Mouse (Mus musculus): ENCODE measurements around the gene Catsperg1. TPM values are rescaled to one million over a fixed set of nuclear protein-coding genes. Genes with fewer than 3 reads are reported as not detected.
"Not testable (repeated sequence)": the region's sequence is repeated elsewhere in the genome, so short reads cannot be mapped to it uniquely, and the experiment has no call there.

Catsperg1 gene
- polyA plus RNA-seq, 1 experiment from 2014 or later, result 0.53 TPM

- Histone ChIP-seq H3K27me3 (ENCODE audit: insufficient read depth, low read length) (no peaks in the 10 kb centered on the region), H3K9me3 (replicated peaks; ENCODE audit: low read length) (no peaks in the 10 kb centered on the region), H3K4me3 (replicated peaks; ENCODE audit: low read depth, low read length) (no peak overlapping the region), H3K27ac (no peak overlapping the region), H3K4me2 (ENCODE audit: low read length) (no peak overlapping the region), H3K9ac (ENCODE audit: low read depth, low read length) (no peak overlapping the region), H3K4me1 (replicated peaks; ENCODE audit: insufficient read depth, low read length) (no peaks in the 10 kb centered on the region), H3K36me3 (ENCODE audit: insufficient read depth, low read length) (no peaks in the 10 kb centered on the region)
- TF ChIP-seq CTCF (IDR thresholded peaks at IDR 0.05; ENCODE audit: low read depth), result no peak
- DNase-seq (ENCODE audit: low spot score) (no peak), ATAC-seq (replicated peaks; ENCODE audit: low FRiP score, low read depth) (no peak)
- WGBS, result 53% methylated on average over 15 of the region's 15 CpGs
Measured at GRCm38 (mm10) chr7:29214846-29215245, 1.0 kb upstream of the Catsperg1 start.

DNA sequence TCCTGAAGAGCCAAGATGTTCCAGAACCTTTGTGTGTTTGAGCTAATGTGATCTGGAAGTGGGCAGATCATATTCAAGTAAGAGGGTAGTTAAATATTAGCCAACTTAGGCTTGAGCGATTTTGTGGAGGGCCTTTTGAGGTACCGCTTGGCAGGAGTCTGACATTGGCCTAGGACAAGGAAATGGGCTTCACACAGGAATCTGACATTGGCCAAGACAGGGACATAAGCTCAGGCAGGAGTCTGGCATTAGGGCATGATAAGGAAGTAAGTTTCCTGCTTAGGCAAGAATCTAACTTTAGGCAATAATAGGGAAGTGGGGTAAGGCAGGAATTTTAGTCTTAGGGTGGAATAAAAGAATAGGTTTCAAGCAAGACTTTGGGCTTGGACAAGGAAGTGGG, 401 bp upstream of the Catsperg1 start:
- Histone ChIP-seq H3K27me3 (ENCODE audit: insufficient read depth, low read length) (no peaks in the 10 kb centered on the region), H3K4me1 (replicated peaks; ENCODE audit: insufficient read depth, low read length) (no peaks in the 10 kb centered on the region), H3K36me3 (ENCODE audit: insufficient read depth, low read length) (no peaks in the 10 kb centered on the region), H3K4me2 (ENCODE audit: low read length) (no peak overlapping the region), H3K4me3 (replicated peaks; ENCODE audit: low read depth, low read length) (no peak overlapping the region), H3K9me3 (replicated peaks; ENCODE audit: low read length) (no peaks in the 10 kb centered on the region), H3K9ac (ENCODE audit: low read depth, low read length) (no peak overlapping the region), H3K27ac (no peak overlapping the region)
- ATAC-seq (replicated peaks; ENCODE audit: low FRiP score, low read depth), result no peak
- 53% methylated on average over 2 of the region's 2 CpGs for WGBS
- no peak for DNase-seq (ENCODE audit: low spot score)
- TF ChIP-seq CTCF (IDR thresholded peaks at IDR 0.05; ENCODE audit: low read depth), result no peak

- 23% methylated on average over 40 of the region's 40 CpGs for WGBS
- not testable (repeated sequence) for H3K4me1 ChIP-seq (replicated peaks; ENCODE audit: insufficient read depth, low read length); H3K4me2 ChIP-seq (ENCODE audit: low read length); H3K9me3 ChIP-seq (replicated peaks; ENCODE audit: low read length); H3K36me3 ChIP-seq (ENCODE audit: insufficient read depth, low read length); H3K9ac ChIP-seq (ENCODE audit: low read depth, low read length); ATAC-seq (replicated peaks; ENCODE audit: low FRiP score, low read depth); H3K4me3 ChIP-seq (replicated peaks; ENCODE audit: low read depth, low read length); H3K27me3 ChIP-seq (ENCODE audit: insufficient read depth, low read length); DNase-seq (ENCODE audit: low spot score); H3K27ac ChIP-seq
Measured at GRCm38 (mm10) chr7:29212775-29213560, 867 bp downstream of the Catsperg1 start.

GRCm38 (mm10) chr7:29212199-29212765, 1.6 kb downstream of the Catsperg1 start:
- H3K4me3 ChIP-seq (replicated peaks; ENCODE audit: low read depth, low read length), result peak overlapping the region; percentile 33
- no peaks in the 10 kb centered on the region for H3K4me1 ChIP-seq (replicated peaks; ENCODE audit: insufficient read depth, low read length)
- no peak for TF ChIP-seq CTCF (IDR thresholded peaks at IDR 0.05; ENCODE audit: low read depth)
- DNase-seq (ENCODE audit: low spot score) (no peak), ATAC-seq (replicated peaks; ENCODE audit: low FRiP score, low read depth) (no peak)
- H3K27me3 ChIP-seq (ENCODE audit: insufficient read depth, low read length), result no peaks in the 10 kb centered on the region
- no peaks in the 10 kb centered on the region for H3K36me3 ChIP-seq (ENCODE audit: insufficient read depth, low read length)
- H3K27ac ChIP-seq, result peak overlapping the region; percentile 86; the same call in 1 of the 2 replicates
- no peaks in the 10 kb centered on the region for H3K9me3 ChIP-seq (replicated peaks; ENCODE audit: low read length)
- H3K4me2 ChIP-seq (ENCODE audit: low read length), result peak overlapping the region; percentile 52
- WGBS, result 17% methylated on average over 26 of the region's 26 CpGs
- H3K9ac ChIP-seq (ENCODE audit: low read depth, low read length), result no peak overlapping the region

- DNase-seq (ENCODE audit: low spot score), result peak; percentile 95
- 4% methylated on average over 34 of the region's 34 CpGs for WGBS
- Histone ChIP-seq H3K9ac (ENCODE audit: low read depth, low read length) (peak overlapping the region; percentile 55; the same call in 1 of the 2 replicates), H3K4me2 (ENCODE audit: low read length) (peak overlapping the region; percentile 52), H3K4me1 (replicated peaks; ENCODE audit: insufficient read depth, low read length) (no peaks in the 10 kb centered on the region), H3K27ac (peak overlapping the region; percentile 86), H3K9me3 (replicated peaks; ENCODE audit: low read length) (no peaks in the 10 kb centered on the region), H3K36me3 (ENCODE audit: insufficient read depth, low read length) (no peaks in the 10 kb centered on the region), H3K27me3 (ENCODE audit: insufficient read depth, low read length) (no peaks in the 10 kb centered on the region), H3K4me3 (replicated peaks; ENCODE audit: low read depth, low read length) (peak overlapping the region; percentile 33)
- ATAC-seq (replicated peaks; ENCODE audit: low FRiP score, low read depth), result peak; percentile 88
- no peak for TF ChIP-seq CTCF (IDR thresholded peaks at IDR 0.05; ENCODE audit: low read depth)
Measured at GRCm38 (mm10) chr7:29211415-29212198, 2.2 kb downstream of the Catsperg1 start.

GRCm38 (mm10) chr7:29211013-29211412, 2.8 kb downstream of the Catsperg1 start:
- not testable (repeated sequence) for H3K9me3 ChIP-seq (replicated peaks; ENCODE audit: low read length); H3K9ac ChIP-seq (ENCODE audit: low read depth, low read length); H3K4me1 ChIP-seq (replicated peaks; ENCODE audit: insufficient read depth, low read length); H3K27me3 ChIP-seq (ENCODE audit: insufficient read depth, low read length); H3K36me3 ChIP-seq (ENCODE audit: insufficient read depth, low read length)
- Histone ChIP-seq H3K4me2 (ENCODE audit: low read length) (peak overlapping the region; percentile 52), H3K4me3 (replicated peaks; ENCODE audit: low read depth, low read length) (peak overlapping the region; percentile 33), H3K27ac (peak overlapping the region; percentile 86)
- ATAC-seq (replicated peaks; ENCODE audit: low FRiP score, low read depth), result peak; percentile 47
- 18% methylated on average over 15 of the region's 15 CpGs for WGBS
- peak; percentile 77 for DNase-seq (ENCODE audit: low spot score)

Data from kidney, postnatal 0 days (tissue).